Mouse (Mus musculus) gastrocnemius, adult 2 months (tissue): ENCODE data around the gene Gipc3. TPM values are rescaled to one million over a fixed set of nuclear protein-coding genes. Genes with fewer than 3 reads are reported as not detected.

ENCODE experiments used
- DNase-seq: peaks from one replicate; pipeline ENCODE4 v3.0.0; 2022
- H3K27ac ChIP-seq: fragments of 200-600 bp; 2 replicates; pipeline ENCODE4 v1.8.1; 2022; ENCODE audit warnings: mild to moderate bottlenecking
- H3K4me3 ChIP-seq: fragments of 200-600 bp; 2 replicates; pipeline ENCODE4 v1.8.1; 2022; ENCODE audit warnings: mild to moderate bottlenecking, moderate library complexity
- CTCF ChIP-seq: fragments of 200-600 bp; IDR thresholded peaks from 2 replicates; pipeline ENCODE4 v1.8.1; 2022; ENCODE audit warnings: antibody characterized with exemption, mild to moderate bottlenecking, moderate library complexity
- intact Hi-C: fragments of 180-260 bp; cut with DNase I; formaldehyde crosslinking; loops from one replicate; pipeline ENCODE4 v1.15.1; 2025
- total RNA-seq, 2 experiments: library from RNA; stranded (reverse); gene quantifications; 2 replicates each; pipeline ENCODE4 v1.2.3; 2021

The Gipc3 gene
- total RNA-seq, 2 experiments from 2014 or later = 0.69 to 1.3 TPM

- intact Hi-C loops = no loop called here
- no peak for DNase-seq
- Histone ChIP-seq H3K27ac (no peak overlapping the region), H3K4me3 (no peak overlapping the region)
- TF ChIP-seq CTCF = no peak
Observed at GRCm38 (mm10) chr10:81313581-81313980, 29.5 kb downstream of the Gipc3 start.

- TF ChIP-seq CTCF = no peak
- H3K4me3 ChIP-seq = no peak overlapping the region
- DNase-seq = no peak
- H3K27ac ChIP-seq = no peak overlapping the region
- intact Hi-C loops = no loop called here
Observed at GRCm38 (mm10) chr10:81309571-81309970, 33.5 kb downstream of the Gipc3 start.

- no peak overlapping the region for H3K27ac ChIP-seq
- TF ChIP-seq CTCF = no peak
- DNase-seq = no peak
- intact Hi-C loops = no loop called here
- no peak overlapping the region for H3K4me3 ChIP-seq
Observed at GRCm38 (mm10) chr10:81306837-81307682, 36.0 kb downstream of the Gipc3 start.

GRCm38 (mm10) chr10:81306173-81306668 is 36.8 kb downstream of the Gipc3 start:
- Histone ChIP-seq H3K4me3 (no peak overlapping the region), H3K27ac (no peak overlapping the region)
- intact Hi-C loops = no loop called here
- no peak for TF ChIP-seq CTCF
- no peak for DNase-seq

GRCm38 (mm10) chr10:81305663-81306062 is 37.4 kb downstream of the Gipc3 start:
- intact Hi-C loops = loop anchor here (2.0 kb wide), 1 partner anchor 17 kb away; no protein-coding TSS in a partner anchor
- Histone ChIP-seq H3K4me3 (no peak overlapping the region), H3K27ac (no peak overlapping the region)
- no peak for TF ChIP-seq CTCF
- DNase-seq = no peak

GRCm38 (mm10) chr10:81304597-81305238 is 38.3 kb downstream of the Gipc3 start:
- intact Hi-C loops = loop anchor here (2.0 kb wide), 1 partner anchor 16 kb away; no protein-coding TSS in a partner anchor
- TF ChIP-seq CTCF = peak; percentile 90
- Histone ChIP-seq H3K27ac (no peak overlapping the region), H3K4me3 (no peak overlapping the region)
- peak; percentile 70 for DNase-seq

GRCm38 (mm10) chr10:81303761-81304160 is 39.3 kb downstream of the Gipc3 start:
- H3K27ac ChIP-seq = peak overlapping the region; percentile 2; the same call in 1 of the 2 replicates
- no peak for DNase-seq
- intact Hi-C loops = loop anchor here (2.0 kb wide), 1 partner anchor 15 kb away; no protein-coding TSS in a partner anchor
- H3K4me3 ChIP-seq = no peak overlapping the region
- TF ChIP-seq CTCF = no peak

GRCm38 (mm10) chr10:81303258-81303657 is 39.8 kb downstream of the Gipc3 start:
- H3K4me3 ChIP-seq = peak overlapping the region; percentile 52
- no peak for DNase-seq
- TF ChIP-seq CTCF = no peak
- intact Hi-C loops = no loop called here
- peak overlapping the region; percentile 46 for H3K27ac ChIP-seq

GRCm38 (mm10) chr10:81302781-81303218 is 40.3 kb downstream of the Gipc3 start:
- peak overlapping the region; percentile 46 for H3K27ac ChIP-seq
- TF ChIP-seq CTCF = no peak
- peak overlapping the region; percentile 52 for H3K4me3 ChIP-seq
- intact Hi-C loops = no loop called here
- no peak for DNase-seq

- no peak for DNase-seq
- intact Hi-C loops = no loop called here
- peak overlapping the region; percentile 52 for H3K4me3 ChIP-seq
- H3K27ac ChIP-seq = peak overlapping the region; percentile 46
- no peak for TF ChIP-seq CTCF
Observed at GRCm38 (mm10) chr10:81302288-81302687, 40.8 kb downstream of the Gipc3 start.

GRCm38 (mm10) chr10:81301321-81301720 is 41.7 kb downstream of the Gipc3 start:
- Histone ChIP-seq H3K27ac (no peak overlapping the region), H3K4me3 (no peak overlapping the region)
- TF ChIP-seq CTCF = no peak
- DNase-seq = no peak
- intact Hi-C loops = no loop called here

GRCm38 (mm10) chr10:81300352-81300907 is 42.6 kb downstream of the Gipc3 start:
- no peak overlapping the region for H3K4me3 ChIP-seq
- H3K27ac ChIP-seq = peak overlapping the region; percentile 87
- intact Hi-C loops = no loop called here
- no peak for DNase-seq
- no peak for TF ChIP-seq CTCF
